Mouse (Mus musculus): Measurements from ENCODE around the gene Fam171a2.
A peak's percentile ranks its signal among the peaks of the same experiment; 100 is the strongest.
"Not testable (repeated sequence)": the region's sequence is repeated elsewhere in the genome, so short reads cannot be mapped to it uniquely, and the experiment has no call there.

The Fam171a2 gene

DNA sequence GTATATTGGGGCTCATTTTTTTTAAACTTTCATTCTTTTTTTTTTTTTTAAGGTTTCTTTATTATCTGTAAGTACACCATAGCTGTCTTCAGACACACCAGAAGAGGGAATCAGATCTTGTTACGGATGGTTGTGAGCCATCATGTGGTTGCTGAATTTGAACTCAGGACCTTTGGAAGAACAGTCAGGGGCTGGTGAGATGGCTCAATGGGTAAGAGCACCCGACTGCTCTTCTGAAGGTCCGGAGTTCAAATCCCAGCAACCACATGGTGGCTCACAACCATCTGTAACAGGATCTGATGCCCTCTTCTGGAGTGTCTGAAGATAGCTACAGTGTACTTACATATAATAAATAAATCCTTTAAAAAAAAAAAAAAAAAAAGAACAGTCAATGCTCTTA is 37.1 kb downstream of the Fam171a2 start:
- DNase-seq (ENCODE audit: low spot score in 2 of 2): not testable (repeated sequence)

DNA sequence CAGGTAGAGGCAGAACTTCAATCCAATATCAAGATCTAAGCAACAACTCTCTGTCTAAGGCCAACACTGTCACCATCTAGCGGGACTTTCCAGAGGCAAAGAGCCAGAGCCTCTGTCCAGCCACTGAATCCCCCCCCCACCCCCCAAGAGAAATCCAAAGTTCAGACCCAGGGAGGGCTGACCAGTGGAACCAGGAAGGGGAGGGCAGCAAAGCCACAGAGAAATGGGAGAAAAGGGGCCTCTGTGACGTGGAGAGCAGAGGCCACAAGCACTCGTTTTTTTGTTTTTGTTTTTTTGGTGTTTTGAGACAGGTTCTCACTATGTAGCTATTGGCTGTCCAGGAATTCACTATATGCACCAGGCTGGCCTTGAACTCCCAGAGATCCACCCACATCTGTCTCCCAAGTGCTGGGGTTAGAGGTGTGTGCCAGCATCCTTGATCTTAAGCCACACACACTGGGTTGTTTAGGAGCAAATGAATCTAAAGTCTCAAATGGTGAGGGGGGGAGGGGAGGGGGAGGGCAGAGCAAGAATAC is 37.6 kb downstream of the Fam171a2 start:
- no peak for DNase-seq (ENCODE audit: low spot score in 2 of 2)

DNA sequence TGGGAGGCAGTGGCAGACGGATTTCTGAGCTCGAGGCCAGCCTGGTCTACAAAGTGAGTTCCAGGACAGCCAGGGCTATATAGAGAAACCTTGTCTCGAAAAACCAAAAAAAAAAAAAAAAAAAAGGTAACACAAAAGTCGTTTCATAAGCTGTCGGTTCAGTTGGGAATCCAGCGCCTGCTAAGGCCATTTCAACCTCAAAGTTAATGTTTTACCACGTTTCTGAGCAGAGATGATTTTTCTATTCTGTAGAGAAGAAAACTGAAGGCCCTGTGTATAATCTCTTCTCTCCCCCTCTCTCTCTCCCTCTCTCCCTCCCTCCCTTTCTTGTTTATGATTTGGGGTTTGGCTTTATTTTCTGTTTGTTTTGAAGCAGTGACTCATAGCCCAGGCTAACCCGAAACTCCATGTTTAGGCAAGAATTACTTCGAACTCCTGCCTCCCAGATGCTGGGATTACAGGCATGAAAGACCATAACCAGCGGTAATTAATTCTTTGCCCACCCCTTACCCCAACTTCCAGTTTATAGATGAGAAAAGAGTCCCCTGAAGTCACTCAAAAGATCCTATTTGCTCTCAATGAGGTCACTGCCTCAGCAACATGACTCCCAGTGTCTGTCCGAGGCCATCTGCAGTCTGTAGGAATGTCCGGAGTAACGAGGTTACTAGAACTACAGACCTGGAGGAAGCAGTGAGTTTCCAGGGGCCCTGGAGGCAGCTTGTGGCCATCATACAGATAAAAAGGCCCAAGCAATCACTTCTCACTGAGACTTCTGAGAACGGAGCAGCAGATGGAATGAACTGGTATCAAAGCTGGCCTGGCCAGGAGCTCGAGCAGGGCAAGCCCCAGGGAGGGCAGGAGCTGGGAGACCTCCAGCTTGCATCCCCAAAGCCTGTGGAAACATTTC is 38.3 kb downstream of the Fam171a2 start:
- no peak for DNase-seq (ENCODE audit: low spot score in 2 of 2)

DNA sequence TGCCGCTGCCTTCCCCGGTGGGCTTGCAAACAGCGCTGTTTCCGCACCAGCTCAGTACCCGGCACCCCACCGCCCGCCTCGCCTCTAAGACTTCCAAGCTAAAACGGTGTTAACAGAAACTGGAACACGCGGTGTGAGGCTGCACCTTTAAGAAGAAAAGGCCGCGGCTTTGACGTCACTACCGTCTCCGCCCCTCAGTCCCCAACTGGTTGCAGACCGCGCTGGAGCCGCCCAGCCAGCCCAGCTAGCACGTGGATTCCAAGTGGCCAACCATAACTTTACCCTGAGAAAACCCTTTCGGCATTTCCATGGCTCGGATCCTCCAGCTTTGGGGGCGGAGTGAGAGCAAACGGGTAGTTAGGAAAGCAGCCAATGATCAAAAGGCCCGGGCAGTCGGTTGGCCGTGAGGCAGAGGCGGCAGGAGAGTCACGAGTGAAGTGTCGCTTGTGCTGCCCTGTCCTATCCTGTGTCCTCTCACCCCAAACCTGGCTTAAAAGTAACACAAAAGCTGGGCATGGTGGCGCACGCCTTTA is 39.1 kb downstream of the Fam171a2 start:
- DNase-seq (ENCODE audit: low spot score in 2 of 2): peak; percentile 92 to 97

DNA sequence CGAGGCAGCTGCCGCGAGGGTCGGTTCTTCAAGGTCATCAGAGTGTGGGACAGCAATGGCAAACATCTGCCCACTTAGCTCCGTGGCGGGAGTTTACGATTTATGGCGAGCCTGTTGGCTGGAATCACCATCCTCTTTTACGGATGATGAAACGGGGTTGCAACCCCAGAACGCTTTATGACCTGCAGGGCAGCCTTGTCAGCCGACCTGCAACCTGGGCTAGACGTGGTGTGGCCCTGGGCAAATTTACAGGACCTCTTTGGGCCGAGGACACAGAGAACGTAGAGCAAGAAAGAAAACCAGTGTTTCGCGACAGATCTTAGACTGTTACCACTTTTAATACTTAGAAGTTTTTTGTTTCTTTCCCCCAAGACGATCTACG is 39.7 kb downstream of the Fam171a2 start, which contains the start of gene Slc25a39:
Gene Slc25a39, minus strand, starts transcription at position 113 of the 382 bp plus-strand sequence.
- DNase-seq (ENCODE audit: low spot score in 2 of 2): no peak

DNA sequence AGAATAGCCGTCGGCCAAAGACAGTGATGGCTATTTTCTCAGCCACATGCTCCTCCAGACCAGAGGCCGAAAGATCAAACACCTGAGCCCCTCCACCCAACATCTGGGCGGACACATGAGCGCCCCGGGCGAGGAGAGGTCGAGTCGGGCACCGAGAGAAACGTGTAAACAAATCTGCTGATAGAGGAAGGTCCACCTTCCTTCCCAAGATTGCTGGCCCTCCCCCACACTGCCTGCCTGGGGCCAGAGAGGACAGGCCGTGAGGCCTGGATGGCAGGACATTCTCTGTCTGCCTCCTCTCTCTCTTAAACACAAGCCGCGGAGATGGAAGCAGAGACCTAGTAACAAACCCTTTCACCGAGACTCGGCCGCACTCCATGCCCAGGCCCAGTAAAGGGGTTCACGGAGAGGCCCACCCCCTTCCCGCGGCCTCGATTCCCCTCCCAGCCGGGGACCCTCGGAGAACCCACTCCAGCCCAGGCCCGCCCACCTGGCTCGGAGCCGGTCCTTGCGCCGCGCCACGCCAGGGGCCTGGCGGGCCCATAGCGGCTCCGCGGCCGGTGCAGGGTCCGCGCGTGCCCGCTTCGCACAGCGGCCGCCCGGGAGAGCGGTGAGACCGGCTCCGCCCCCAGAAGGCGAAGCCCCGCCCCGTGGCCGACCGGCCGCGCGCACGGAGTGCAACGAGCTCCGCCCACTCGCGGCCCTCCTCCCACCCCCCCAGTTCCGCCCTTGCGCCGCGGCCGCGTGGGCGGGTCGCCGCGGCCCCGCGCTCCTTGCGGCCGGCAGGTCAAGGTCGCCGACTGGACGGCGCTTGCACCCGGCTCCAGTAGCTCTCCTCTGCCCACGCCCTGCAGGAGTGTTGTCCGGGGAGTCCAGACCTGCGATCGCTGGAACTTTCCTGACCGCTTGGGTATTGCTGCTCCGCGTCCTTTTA is 40.3 kb downstream of the Fam171a2 start:
- peak; percentile 96 to 97 for DNase-seq (ENCODE audit: low spot score in 2 of 2)

DNA sequence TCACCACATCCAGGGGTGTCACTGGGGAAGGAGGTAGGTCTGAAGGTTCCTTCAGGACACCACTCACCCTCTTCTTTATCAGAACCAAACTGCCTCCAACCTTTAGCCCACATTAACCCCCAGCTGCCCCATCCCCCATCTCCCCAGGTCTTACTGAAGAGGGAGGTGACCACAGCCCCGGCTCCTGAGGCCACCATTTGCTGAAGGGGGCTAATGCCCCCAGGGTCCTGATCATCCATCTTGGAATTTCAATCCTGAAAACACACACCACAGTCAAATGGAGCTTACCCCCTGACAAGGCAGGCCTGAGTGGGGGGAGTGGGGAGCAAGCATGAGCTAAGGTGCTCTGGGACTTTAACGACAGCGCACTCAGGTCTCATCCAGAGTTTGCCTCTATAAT is 41.1 kb downstream of the Fam171a2 start:
- DNase-seq (ENCODE audit: low spot score in 2 of 2): peak; percentile 32 to 33

DNA sequence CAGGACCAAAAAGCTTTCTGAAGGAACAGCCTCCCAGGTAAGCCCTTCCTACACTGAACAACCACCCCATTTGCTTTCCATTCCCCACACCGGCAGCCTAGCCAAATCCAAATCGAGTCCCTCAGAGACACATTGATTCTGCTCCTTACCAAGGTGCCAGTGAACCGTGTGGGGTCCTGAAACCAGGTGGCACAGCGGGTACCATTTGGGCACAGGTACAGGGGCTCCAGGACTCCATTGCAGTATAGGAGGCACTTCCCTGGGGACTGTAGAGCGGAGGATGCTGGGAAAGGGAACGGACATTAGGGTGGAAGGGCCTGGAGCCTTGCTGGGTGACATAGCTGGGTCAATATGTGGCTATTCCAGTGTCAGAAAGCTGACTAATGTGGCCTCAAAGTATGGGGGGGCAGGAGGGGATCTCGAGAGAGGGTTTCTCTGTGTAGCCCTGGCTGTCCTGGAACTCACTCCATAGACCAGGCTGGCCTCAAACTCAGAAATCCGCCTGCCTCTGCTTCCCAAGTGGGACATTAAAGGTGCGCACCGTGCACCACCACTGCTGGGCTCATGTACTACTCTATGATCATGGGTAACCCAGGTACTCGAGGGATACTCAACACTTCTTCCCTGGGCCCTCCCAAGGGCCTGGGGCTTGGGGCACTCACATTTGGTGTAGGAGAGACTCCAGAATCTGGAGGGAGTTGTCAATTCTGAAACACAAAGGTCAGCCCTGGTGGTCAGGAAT is 41.8 kb downstream of the Fam171a2 start:
- no peak for DNase-seq (ENCODE audit: low spot score in 2 of 2)

DNA sequence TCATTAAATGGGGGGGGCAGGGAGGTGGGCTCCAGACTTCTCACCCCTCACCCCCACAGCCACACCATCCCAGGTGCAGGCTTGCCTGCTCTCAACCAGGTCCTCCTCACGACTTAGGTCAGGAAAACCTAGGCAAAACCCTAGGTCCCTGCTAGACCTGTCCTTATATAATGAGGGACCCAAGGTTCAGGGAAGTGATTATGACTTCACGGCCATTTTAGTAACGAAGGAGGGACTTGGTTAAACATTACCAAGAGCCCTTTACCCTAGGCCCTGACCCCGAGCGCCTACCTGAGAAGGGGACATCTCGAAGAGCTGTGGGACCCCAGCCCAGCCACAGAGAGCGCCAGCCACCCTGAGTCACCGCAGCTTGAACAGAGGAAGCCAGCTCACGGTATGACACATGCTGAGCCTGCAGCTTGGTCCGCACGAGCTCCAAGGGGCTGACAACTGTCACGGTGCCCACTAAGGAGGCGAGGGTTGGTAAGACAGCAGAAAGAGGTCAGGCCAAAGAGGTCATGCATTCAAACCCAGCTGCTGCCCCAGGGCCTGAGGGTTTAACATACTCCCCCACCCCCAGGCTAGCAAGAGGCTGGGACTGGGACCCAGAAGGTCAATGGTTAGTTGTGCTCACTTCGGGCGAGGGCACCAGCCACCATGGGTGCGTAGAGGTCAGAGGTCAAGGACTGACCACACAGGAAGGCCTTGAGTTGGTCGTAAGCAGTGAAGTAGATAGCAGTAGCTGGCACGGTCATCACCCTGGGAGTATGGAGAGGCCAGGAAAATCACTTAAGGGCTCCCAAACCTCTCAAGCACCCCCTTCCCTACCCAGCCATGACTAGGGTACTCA is 43.1 kb downstream of the Fam171a2 start:
- DNase-seq (ENCODE audit: low spot score in 2 of 2): no peak

DNA sequence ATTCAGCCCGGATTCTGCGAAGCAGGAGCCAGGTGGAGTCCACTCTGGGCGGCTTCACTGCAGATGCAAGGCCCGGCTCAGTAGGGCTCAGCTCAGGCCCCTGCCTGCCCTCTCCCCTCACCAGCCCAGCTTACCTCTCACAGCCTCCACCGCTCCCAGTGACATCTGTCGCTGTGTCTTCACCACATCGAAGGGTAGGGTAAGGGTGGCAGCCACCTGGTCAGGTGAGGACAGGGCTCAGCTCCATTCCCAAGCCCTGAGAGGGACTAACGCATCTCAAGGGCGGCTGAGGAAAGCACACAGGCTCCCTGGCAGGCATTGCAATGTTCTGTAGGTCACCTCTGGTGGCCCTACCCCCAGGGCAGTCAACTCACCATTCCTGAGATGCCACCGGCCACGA is 43.8 kb downstream of the Fam171a2 start:
- no peak for DNase-seq (ENCODE audit: low spot score in 2 of 2)

DNA sequence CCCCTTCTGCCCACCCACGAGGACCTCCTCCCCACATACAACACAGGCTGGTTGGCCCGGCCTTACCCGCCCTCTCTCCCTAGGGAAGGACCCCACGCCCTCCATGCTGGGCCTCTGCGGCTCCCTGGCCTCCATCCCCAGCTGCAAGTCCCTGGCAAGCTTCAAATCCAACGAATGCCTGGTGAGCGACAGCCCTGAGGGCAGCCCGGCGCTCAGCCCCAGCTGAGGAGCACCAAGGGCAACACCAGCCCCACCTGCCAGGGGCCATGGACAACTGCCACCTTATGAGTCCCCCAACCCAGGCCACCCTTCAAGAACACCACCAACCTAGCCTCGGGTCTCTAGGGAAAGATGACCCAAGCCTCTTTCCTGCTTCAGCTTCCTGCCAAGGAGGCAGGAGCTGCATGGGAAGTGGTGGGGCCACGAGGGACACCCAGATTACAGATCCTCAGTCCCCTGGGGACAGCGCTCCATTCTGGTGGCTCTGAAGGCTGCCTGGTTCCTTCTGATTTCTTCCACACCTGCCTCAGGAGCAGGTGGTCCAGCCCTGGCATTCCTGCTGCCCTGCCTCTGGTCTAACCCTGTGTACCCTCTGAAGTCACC is 45.5 kb downstream of the Fam171a2 start:
- no peak for DNase-seq (ENCODE audit: low spot score in 2 of 2)

DNA sequence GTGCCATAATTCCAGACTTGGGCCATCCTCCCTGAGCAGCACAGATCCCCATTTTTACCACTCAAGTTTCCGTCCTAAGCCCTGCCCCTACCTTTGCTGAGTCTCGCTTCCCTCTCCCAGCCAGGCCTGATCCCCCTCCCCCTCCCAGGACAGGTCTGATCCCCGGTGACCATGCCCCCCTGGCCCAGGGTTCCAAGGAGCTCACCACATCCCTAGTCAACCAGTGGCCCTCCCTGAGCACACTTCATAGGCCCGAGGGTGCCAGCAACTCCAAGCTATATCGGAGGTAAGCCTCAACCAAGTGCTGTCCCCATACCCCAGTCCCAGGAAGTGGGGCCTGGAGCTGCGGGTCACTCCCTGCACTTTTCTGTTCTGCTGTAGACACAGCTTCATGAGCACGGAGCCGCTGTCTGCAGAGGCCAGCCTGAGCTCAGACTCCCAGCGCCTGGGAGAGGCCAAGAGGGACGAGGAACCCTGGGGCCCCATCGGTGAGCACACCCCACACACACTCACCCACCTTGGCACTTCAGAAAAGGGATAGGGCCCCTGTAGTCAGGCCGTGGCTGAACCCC is 46.9 kb downstream of the Fam171a2 start:
- DNase-seq (ENCODE audit: low spot score in 2 of 2): no peak

DNA sequence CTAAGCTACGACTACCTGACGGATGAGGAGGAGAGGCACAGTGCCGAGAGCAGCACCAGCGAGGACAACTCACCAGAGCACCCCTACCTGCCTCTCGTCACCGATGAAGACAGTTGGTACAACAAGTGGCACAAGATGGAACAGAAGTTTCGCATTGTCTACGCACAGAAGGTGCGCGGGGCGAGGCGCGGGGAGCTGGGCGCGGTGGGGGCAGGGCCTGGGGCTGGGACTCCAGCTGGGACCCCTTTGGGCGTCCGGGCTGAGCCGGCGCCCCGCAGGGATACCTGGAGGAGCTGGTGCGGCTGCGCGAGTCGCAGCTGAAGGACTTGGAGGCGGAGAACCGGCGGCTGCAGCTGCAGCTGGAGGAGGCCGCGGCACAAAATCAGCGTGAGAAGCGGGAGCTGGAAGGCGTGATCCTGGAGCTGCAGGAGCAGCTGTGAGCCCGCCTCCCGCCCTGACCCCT is 47.8 kb downstream of the Fam171a2 start:
- DNase-seq (ENCODE audit: low spot score in 2 of 2): peak in 1 of 2 experiments; percentile 42

DNA sequence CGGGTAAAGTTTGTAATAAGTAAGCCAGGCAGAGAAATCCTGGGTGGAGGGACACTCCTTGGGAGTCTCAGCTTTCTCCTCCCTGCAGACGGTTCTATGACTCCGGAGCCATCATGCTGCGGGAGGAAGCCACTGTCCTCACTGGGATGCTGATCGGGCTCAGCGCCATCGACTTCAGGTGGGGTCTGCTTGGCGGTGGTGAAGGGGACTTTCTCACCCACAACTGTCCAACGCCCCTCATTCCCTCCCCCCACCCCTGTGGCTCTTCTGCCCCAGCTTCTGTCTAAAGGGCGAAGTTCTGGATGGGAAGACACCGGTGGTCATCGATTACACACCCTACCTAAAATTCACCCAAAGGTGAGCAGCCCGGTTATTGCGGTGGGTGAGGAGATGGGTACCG is 48.4 kb downstream of the Fam171a2 start:
- no peak for DNase-seq (ENCODE audit: low spot score in 2 of 2)

DNA sequence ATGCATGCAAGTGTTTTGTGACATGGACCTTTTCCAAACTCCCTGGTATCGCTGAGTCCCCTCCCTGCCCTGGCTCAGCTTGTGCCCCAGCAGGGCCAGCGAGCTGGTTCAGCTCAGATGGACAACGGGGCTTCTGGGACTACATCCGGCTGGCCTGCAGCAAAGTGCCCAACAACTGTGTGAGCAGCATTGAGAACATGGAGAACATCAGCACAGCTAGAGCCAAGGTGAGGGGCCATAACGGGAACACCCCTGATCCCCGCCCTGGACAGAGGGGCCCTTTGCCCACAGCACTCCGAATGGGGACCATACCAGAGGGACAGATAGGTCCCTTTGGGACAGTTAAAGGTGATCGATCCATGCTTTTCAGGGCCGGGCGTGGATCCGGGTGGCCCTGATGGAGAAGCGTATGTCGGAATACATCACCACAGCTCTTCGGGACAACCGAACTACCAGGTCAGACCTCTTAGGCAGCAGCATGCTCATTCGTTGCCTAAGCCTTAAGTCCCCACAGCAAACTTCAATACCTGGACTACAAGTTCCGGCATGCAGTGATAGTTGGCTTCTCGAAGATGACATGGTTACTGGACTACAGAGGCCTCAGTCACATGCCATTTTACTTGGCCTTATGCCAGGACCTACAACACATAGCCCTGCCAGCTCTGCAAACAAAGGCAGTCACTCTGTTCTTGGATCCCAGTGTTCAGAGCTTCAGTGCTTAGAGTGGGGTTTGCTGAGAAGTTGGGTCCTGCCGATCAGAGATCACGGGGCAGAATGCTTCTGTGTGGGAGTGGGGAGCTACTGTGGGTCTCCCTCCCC is 49.3 kb downstream of the Fam171a2 start:
- peak in 1 of 2 experiments; percentile 16 for DNase-seq (ENCODE audit: low spot score in 2 of 2)

DNA sequence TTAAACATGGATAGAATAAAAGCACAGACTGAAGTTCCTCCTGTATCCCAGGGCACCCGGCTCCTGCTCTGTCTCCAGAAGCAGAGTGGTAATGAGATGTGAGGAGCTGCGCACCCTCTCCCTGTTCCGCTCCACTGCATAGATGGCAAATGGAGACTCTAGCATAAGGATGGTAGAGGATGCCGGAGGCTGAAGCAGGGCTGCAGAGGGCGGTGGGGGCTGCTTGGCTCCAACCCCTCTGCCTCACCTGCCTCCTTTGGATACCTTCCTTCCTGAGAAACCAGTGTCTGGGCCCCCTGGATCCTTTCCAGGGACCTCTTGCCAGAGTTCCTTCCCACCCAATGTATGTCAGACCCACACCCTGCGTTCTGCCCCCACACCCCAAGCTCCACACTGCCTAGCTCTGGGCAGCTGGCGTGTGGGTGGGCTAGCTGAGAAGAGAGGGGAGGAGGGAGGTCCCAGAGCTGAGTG is 50.8 kb downstream of the Fam171a2 start:
- peak in 1 of 2 experiments; percentile 14 for DNase-seq (ENCODE audit: low spot score in 2 of 2)

DNA sequence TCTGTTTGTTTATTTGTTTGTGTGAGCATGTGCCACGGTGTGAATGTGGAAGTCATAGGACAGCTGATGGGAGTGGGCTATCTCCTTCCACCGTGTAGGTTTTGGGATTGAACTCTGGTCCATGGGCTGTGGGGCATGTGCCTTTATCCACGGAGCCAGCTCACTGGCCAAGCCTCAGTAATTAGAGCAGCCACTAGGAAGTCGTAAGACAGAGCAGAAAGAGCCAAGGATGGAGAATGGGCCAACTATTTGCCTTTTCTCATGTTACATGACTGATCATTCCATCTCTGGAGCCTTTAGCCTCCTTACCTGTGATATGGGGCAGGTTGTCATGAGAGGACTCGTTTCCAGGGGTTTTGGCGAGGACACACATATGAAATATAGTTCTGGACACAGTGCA is 51.2 kb downstream of the Fam171a2 start:
- DNase-seq (ENCODE audit: low spot score in 2 of 2): no peak

DNA sequence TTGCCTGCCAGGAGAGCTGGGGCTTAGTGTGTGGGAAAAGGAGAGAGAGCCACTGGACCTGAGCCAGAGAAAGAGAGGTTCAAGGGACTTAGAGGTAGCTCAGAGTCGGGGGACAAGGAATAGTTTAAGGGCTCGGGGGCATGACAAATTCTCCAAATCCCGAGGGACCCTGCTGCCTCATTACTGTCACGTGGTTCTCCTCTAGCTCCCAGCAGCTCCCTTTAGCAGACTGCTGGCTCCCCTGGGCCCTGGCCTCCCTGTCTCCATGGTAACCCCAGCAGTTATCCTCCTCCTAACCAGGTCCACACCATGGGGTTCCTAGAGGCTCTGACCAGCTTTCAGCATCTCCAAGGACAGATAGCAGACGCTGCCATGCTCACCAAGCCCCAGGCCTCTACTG is 52.2 kb downstream of the Fam171a2 start:
- no peak for DNase-seq (ENCODE audit: low spot score in 2 of 2)

Data from spleen, postnatal 10 days (tissue).